Mouse (Mus musculus) limb, embryonic 14.5 days (tissue): Measurements from ENCODE around the gene Zp2. TPM values are rescaled to one million over a fixed set of nuclear protein-coding genes. Genes with fewer than 3 reads are reported as not detected.

ENCODE experiments used
- ATAC-seq: fragments of 200-750 bp; cut with Nextera tagmentation; 2 replicates; pipeline ENCODE4 v1.8.0; 2017; ENCODE audit warnings: low read depth, moderate number of reproducible peaks, moderate TSS enrichment; ENCODE audit not compliant: low FRiP score
- DNase-seq: peaks from one replicate; pipeline ENCODE4 v3.0.0-alpha.2; 2015; ENCODE audit warnings: low spot score
- H3K27ac ChIP-seq: fragments of 300-500 bp; sonication (generic); replicated peaks from 2 replicates; pipeline ENCODE4 v1.5.1; 2014; ENCODE audit warnings: low read depth, mild to moderate bottlenecking, low read length, moderate library complexity, mixed read lengths
- H3K27me3 ChIP-seq: fragments of 300-500 bp; sonication (generic); 2 replicates; pipeline ENCODE4 v1.6.1; 2014; ENCODE audit warnings: low read length, mixed read lengths; ENCODE audit not compliant: control insufficient read depth, insufficient read depth
- H3K36me3 ChIP-seq: fragments of 300-500 bp; sonication (generic); 2 replicates; pipeline ENCODE4 v1.6.1; 2014; ENCODE audit warnings: mild to moderate bottlenecking, low read length, moderate library complexity, mixed read lengths; ENCODE audit not compliant: control insufficient read depth, insufficient read depth
- H3K4me1 ChIP-seq: fragments of 300-500 bp; sonication (generic); 2 replicates; pipeline ENCODE4 v1.6.1; 2014; ENCODE audit warnings: antibody characterized with exemption, low read length, mixed read lengths; ENCODE audit not compliant: control insufficient read depth, insufficient read depth
- H3K4me2 ChIP-seq: fragments of 300-500 bp; sonication (generic); replicated peaks from 2 replicates; pipeline ENCODE4 v1.6.1; 2014; ENCODE audit warnings: low read depth, mild to moderate bottlenecking, low read length, moderate library complexity; ENCODE audit not compliant: severe bottlenecking
- H3K4me3 ChIP-seq: fragments of 300-500 bp; sonication (generic); replicated peaks from 2 replicates; pipeline ENCODE4 v1.5.1; 2014; ENCODE audit warnings: low read length
- H3K9ac ChIP-seq: fragments of 300-500 bp; sonication (generic); 2 replicates; pipeline ENCODE4 v1.6.1; 2014; ENCODE audit warnings: mild to moderate bottlenecking, low read depth, low read length, moderate library complexity; ENCODE audit not compliant: severe bottlenecking
- H3K9me3 ChIP-seq: fragments of 300-500 bp; sonication (generic); 2 replicates; pipeline ENCODE4 v1.6.1; 2016; ENCODE audit warnings: low read length; ENCODE audit not compliant: control insufficient read depth
- POLR2A ChIP-seq: fragments of 200-500 bp; IDR thresholded peaks from 2 replicates; pipeline ENCODE4 v1.8.0; 2012; ENCODE audit warnings: inconsistent platforms, mild to moderate bottlenecking, moderate library complexity, borderline replicate concordance; ENCODE audit not compliant: insufficient read depth, insufficient read length; ENCODE audit errors: extremely low read depth
- WGBS: fragments of 180-500 bp; shearing (Covaris S2); extraction: QIAGEN DNeasy Blood & Tissue Kit; methylation state at CpG from one replicate; pipeline ENCODE4 v1.1.7; 2014; 5-methylcytosine and 5-hydroxymethylcytosine counted together
- polyA plus RNA-seq, 2 experiments: library from polyadenylated mRNA; depleted of rRNA in 1 of 2; stranded (reverse) in 1 of 2; unstranded in 1 of 2; fragments of >200 nt; fragmentation: Nextera tagmentation in 1 of 2; extraction: Ambion mirVana in 1 of 2; gene quantifications; 2 replicates each; pipeline versions ENCODE4 v1.2.1 to v1.2.3; 2012 to 2014

Gene Zp2
- polyA plus RNA-seq (2012; rRNA removed) (1.0 and 1.7 TPM in 2 replicates), polyA plus RNA-seq (2014; fragmentation: Nextera tagmentation; extraction: Ambion mirVana) (0.08 and 0.66 TPM in 2 replicates)

DNA sequence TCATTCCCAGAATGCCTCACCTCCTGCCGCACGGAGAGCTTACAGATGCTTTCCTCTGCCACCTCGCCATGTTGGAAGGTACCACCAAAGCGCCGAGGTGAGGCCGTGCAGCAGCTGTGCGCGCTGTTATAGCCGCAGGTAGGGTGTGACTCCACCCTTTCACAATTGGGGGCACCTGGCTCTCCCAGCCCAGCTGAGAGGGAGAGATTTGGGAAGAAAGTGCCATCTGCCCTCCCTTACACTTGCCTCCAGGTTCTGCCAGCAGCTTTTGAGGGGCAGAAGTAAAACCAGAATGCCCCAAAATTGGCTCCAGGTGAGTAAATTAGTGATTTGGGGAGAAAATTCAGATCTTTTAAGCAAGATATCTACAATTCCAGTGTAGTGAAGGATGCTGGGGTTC, at the start of gene Zp2:
Zp2 (minus strand) TSS at position 101 of the 400 bp plus-strand sequence.
- WGBS, result 67% methylated on average over 9 of the region's 9 CpGs
- no peak for TF ChIP-seq POLR2A
- no peaks in the 10 kb centered on the region for H3K9me3 ChIP-seq
- H3K27ac ChIP-seq, result no peak within 1 kb of the TSS
- no peaks in the 10 kb centered on the region for H3K27me3 ChIP-seq
- H3K4me2 ChIP-seq, result no peak within 1 kb of the TSS
- ATAC-seq (no peak), DNase-seq (no peak)
- no peaks in the 10 kb centered on the region for H3K4me1 ChIP-seq
- no peaks in the 10 kb centered on the region for H3K36me3 ChIP-seq
- H3K4me3 ChIP-seq, result no peak within 1 kb of the TSS
- no peak within 1 kb of the TSS for H3K9ac ChIP-seq

DNA sequence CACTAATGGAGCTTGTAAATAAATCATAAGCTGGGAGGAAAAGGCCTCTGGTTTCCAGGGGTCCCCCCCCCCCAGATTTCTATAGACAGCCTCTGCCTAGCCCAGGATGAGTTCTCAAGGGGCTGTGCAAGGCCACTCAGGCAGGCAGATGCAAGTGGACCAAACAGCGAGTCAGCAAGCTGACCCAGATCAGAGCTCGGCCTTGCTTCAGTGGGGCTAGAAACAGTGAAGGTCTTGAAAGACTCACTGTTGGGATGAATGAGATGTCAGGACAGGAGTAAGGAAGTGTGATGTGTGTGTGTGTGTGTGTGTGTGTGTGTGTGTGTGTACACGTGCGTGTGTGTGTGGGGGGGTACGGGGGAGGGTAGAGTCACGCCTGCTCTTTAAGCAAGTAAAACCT, 47.7 kb upstream of the Zp2 start:
- Histone ChIP-seq H3K4me3 (no peak overlapping the region), H3K36me3 (no peaks in the 10 kb centered on the region), H3K27ac (no peak overlapping the region), H3K9me3 (no peaks in the 10 kb centered on the region), H3K27me3 (no peaks in the 10 kb centered on the region), H3K4me2 (no peak overlapping the region), H3K9ac (no peak overlapping the region), H3K4me1 (no peaks in the 10 kb centered on the region)
- ATAC-seq (no peak), DNase-seq (no peak)
- 81% methylated on average over 6 of the region's 6 CpGs for WGBS
- no peak for TF ChIP-seq POLR2A

DNA sequence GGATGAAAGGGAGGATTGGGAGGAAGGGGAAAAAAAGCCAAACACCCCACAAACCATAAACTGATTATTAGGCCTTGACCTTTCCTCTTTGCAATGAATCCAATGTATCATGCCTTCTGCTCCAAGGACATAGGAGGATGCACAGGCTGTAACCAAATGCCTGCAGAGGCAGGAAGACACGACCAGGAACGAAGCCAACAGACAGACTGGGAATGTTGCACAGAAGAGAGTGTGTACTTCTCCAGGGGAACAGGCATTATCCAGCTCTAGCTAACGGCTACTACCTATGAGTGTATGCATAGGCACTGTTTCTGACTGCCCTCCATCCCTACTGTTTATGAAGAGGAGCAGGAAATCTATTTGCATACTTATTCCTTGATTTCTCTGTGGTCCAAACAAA, 47.1 kb upstream of the Zp2 start:
- Histone ChIP-seq H3K4me2 (no peak overlapping the region), H3K9me3 (no peaks in the 10 kb centered on the region), H3K4me1 (no peaks in the 10 kb centered on the region), H3K9ac (no peak overlapping the region), H3K36me3 (no peaks in the 10 kb centered on the region), H3K4me3 (no peak overlapping the region), H3K27ac (no peak overlapping the region), H3K27me3 (no peaks in the 10 kb centered on the region)
- 39% methylated on average over 3 of the region's 3 CpGs for WGBS
- DNase-seq, result no peak
- ATAC-seq, result no peak
- no peak for TF ChIP-seq POLR2A

DNA sequence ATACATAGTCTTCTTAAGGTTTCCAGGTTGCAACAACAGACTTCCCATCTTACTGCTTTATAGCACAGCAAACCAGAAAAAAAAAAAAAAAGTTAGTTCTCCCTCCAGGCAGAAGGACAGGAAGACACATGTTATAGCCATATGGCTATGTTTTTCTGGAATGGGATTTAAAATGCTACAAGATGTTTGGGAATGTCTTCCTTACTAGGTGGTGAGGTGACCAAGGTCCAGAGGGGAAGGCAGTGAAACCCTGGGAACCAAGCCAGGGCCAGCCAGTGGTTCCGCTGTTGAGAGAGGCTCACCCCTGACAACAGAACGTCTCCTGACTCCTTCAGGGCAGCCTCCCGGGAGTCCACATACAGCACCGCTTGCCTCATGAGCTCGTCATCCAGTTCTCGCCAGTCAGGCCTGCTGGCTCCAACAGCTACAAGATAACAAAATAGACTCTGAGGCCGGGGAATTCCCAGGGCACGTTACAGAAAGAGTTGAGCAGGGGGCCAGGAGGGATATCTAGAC, 45.1 kb upstream of the Zp2 start:
- Histone ChIP-seq H3K36me3 (no peaks in the 10 kb centered on the region), H3K9ac (no peak overlapping the region), H3K4me3 (no peak overlapping the region), H3K4me1 (no peaks in the 10 kb centered on the region), H3K9me3 (no peaks in the 10 kb centered on the region), H3K27ac (no peak overlapping the region), H3K27me3 (no peaks in the 10 kb centered on the region), H3K4me2 (no peak overlapping the region)
- no peak for TF ChIP-seq POLR2A
- WGBS, result 54% methylated on average over 8 of the region's 8 CpGs
- ATAC-seq, result no peak
- DNase-seq, result no peak

DNA sequence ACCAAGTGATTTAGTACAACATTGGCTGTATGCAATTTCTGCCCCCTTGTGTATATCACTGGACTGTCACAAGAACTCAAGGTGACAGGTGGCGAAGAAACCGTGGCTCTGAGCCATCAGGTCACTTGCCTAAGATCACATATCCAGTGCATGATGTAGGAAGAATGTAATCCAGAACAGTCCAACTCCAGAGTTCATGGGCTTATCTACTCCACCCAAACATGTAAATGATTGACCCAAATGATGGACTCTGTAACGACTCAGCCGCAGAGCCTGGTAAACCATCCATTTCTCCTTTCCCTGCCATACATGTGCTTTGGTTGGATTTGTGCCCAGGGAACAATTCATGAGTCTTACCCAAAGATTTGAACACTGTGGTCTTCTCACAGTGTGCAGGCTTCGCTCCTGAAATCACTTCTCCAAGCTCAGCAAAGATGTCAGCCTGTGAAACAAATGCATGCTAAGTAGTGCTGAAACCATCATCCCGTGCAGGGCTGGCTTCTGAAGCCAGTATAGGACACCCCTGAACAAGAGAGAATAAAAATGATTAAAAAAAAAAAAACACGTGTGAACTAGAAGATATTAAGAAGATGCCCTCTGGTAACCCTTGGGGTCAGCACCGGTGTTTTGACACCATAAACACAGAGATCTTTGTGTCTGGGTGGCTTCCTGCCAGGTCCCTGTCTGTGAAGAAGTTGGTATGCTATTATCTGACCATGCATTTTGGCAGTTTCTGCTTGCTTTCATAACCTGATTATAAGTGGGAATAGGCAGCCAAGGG, 44.5 kb upstream of the Zp2 start:
- 68% methylated on average over 8 of the region's 8 CpGs for WGBS
- H3K4me1 ChIP-seq, result no peaks in the 10 kb centered on the region
- DNase-seq (no peak), ATAC-seq (no peak)
- no peak overlapping the region for H3K4me3 ChIP-seq
- H3K27ac ChIP-seq, result no peak overlapping the region
- H3K9me3 ChIP-seq, result no peaks in the 10 kb centered on the region
- H3K9ac ChIP-seq, result no peak overlapping the region
- TF ChIP-seq POLR2A, result no peak
- no peaks in the 10 kb centered on the region for H3K36me3 ChIP-seq
- no peaks in the 10 kb centered on the region for H3K27me3 ChIP-seq
- H3K4me2 ChIP-seq, result no peak overlapping the region

DNA sequence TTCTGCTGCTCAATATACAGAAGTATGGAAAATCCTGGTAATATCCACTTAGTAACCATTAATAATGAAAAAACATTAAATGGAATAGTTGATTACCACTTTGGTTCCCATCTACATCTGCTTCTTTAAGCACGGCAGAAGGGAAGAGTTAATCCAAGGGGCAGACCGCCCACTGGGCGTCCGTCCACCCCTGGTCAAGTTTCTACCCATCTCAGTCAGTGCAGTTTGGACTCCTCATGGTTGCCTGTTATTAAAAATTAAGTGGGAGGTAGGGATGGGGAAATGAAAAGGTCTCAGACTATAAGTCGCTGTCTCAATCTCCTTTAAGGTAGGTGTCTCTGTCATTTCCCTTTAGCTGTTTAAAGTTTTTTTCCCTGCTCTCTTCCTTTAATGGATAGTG, 43.9 kb upstream of the Zp2 start:
- no peak for DNase-seq
- ATAC-seq, result no peak
- no peak overlapping the region for H3K4me2 ChIP-seq
- no peaks in the 10 kb centered on the region for H3K27me3 ChIP-seq
- H3K36me3 ChIP-seq, result no peaks in the 10 kb centered on the region
- no peak for TF ChIP-seq POLR2A
- H3K9ac ChIP-seq, result no peak overlapping the region
- H3K9me3 ChIP-seq, result no peaks in the 10 kb centered on the region
- no peaks in the 10 kb centered on the region for H3K4me1 ChIP-seq
- 93% methylated on average over 5 of the region's 5 CpGs for WGBS
- H3K4me3 ChIP-seq, result no peak overlapping the region
- no peak overlapping the region for H3K27ac ChIP-seq
